Mouse (Mus musculus): ENCODE results near the gene Ksr1.

GRCm38 (mm10) chr11:79016236-79016635 is 130.0 kb downstream of the Ksr1 start:
- TF ChIP-seq CTCF (IDR thresholded peaks at IDR 0.05; ENCODE audit: extremely low read depth, insufficient read length, insufficient replicate concordance, low read depth, low read length) (no peak), POLR2A (IDR thresholded peaks at IDR 0.05; ENCODE audit: low read depth, low read length) (no peak)
